Mouse (Mus musculus) liver, adult 2 months (tissue): ENCODE results near the gene Fcgrt. TPM values are rescaled to one million over a fixed set of nuclear protein-coding genes. Genes with fewer than 3 reads are reported as not detected.

Source experiments
- DNase-seq: peaks from one replicate; pipeline ENCODE4 v3.0.0-alpha.2; 2011; ENCODE audit warnings: low read depth, low spot score; ENCODE audit errors: extremely low read depth
- H3K27ac ChIP-seq: fragments of 200-500 bp; replicated peaks from 2 replicates; pipeline ENCODE4 v1.5.1; 2012; ENCODE audit warnings: low read depth, mild to moderate bottlenecking, control low read depth, inconsistent platforms, low read length; ENCODE audit not compliant: insufficient read depth
- H3K27me3 ChIP-seq: fragments of 200-500 bp; 2 replicates; pipeline ENCODE4 v1.6.1; 2012; ENCODE audit warnings: mild to moderate bottlenecking, moderate library complexity, low read length, inconsistent platforms; ENCODE audit not compliant: control insufficient read depth, insufficient read depth
- H3K36me3 ChIP-seq: fragments of 200-500 bp; 2 replicates; pipeline ENCODE4 v1.6.1; 2012; ENCODE audit warnings: low read length, inconsistent platforms; ENCODE audit not compliant: control insufficient read depth, insufficient read depth
- H3K4me1 ChIP-seq: fragments of 200-500 bp; 2 replicates; pipeline ENCODE4 v1.6.1; 2011; ENCODE audit warnings: low read length; ENCODE audit not compliant: control insufficient read depth, insufficient read depth
- H3K4me3 ChIP-seq: fragments of 200-500 bp; 2 replicates; pipeline ENCODE4 v1.5.1; 2011; ENCODE audit warnings: low read depth, mild to moderate bottlenecking, control low read depth, low read length, moderate library complexity; ENCODE audit not compliant: insufficient read depth
- H3K79me2 ChIP-seq: fragments of 200-500 bp; 2 replicates; pipeline ENCODE4 v1.6.1; 2012; ENCODE audit warnings: inconsistent platforms, mild to moderate bottlenecking, low read length, moderate library complexity; ENCODE audit not compliant: control insufficient read depth, insufficient read depth
- H3K9ac ChIP-seq: fragments of 200-500 bp; 2 replicates; pipeline ENCODE4 v1.6.1; 2012; ENCODE audit warnings: low read depth, mild to moderate bottlenecking, control low read depth, inconsistent platforms, low read length
- CTCF ChIP-seq: fragments of 200-500 bp; IDR thresholded peaks from 2 replicates; pipeline ENCODE4 v1.5.1; 2011; ENCODE audit warnings: low read depth, low read length, control low read depth
- POLR2A ChIP-seq: fragments of 200-500 bp; IDR thresholded peaks from 2 replicates; pipeline ENCODE4 v1.6.1; 2011; ENCODE audit warnings: low read length, control low read depth; ENCODE audit not compliant: insufficient read depth; ENCODE audit errors: extremely low read depth
- WGBS: fragments of 180-500 bp; shearing (Covaris S2); methylation state at CpG from one replicate; pipeline ENCODE4 v1.1.7; 2018; 5-methylcytosine and 5-hydroxymethylcytosine counted together
- polyA plus RNA-seq: library from polyadenylated mRNA; depleted of rRNA; stranded (reverse); fragments of >200 nt; gene quantifications from 2 replicates; pipeline ENCODE4 v1.2.3, GENCODE M21; 2012
- total RNA-seq: library from RNA; depleted of rRNA; stranded (reverse); fragments of >200 nt; gene quantifications from 2 replicates; pipeline ENCODE4 v1.2.3, GENCODE M21; 2014

The Fcgrt gene
- total and polyA plus RNA-seq, 2 experiments, result 170 to 188 TPM

DNA sequence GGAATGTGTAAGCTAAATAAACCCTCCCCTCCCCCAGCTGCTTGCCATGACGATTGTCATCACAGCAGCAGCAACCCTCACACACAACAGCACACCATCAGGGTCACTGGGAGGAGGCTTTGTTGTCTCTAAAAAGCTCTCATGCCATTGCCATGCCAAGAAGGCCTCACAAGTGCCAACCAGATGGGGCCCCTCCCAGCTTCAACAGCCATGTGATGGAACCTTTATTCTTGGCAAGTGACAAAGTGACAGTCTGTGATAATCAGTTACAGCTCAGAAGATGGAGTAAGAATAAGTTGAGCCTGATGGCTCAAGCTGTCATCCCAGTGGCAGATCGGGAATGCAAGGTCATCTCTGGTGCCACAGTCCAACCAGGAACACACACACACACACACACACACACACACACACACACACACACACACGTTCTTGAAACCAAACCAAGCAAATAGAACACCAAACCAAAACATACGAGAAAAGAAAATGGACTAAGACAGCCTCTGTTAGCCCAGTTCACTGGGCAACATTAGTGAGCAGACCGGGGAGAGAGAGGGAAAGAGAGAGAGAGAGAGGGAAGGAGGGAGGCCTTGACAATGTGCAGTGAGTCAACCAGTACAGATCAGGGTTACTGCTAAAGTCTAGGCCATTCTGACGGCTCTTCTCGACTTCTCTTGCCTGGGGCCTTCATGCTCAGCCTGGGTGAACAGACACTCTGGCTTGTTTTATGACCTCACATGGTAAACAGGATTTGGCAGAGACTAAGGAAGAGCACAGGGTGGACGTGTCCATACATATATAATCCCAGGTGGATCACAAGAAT, 36.5 kb upstream of the Fcgrt start:
- TF ChIP-seq CTCF (no peak), POLR2A (no peak)
- 47% methylated on average over 8 of the region's 8 CpGs for WGBS
- H3K27ac ChIP-seq, result peak overlapping the region; percentile 35
- H3K4me1 ChIP-seq, result peaks cover 11% of the 10 kb centered on the region
- peaks cover 17% of the 10 kb centered on the region; the same call in 1 of the 2 replicates for H3K36me3 ChIP-seq
- peak; percentile 48 for DNase-seq
- no peaks in the 10 kb centered on the region for H3K79me2 ChIP-seq
- H3K27me3 ChIP-seq, result no peaks in the 10 kb centered on the region
- no peak overlapping the region for H3K9ac ChIP-seq
- no peak overlapping the region for H3K4me3 ChIP-seq

DNA sequence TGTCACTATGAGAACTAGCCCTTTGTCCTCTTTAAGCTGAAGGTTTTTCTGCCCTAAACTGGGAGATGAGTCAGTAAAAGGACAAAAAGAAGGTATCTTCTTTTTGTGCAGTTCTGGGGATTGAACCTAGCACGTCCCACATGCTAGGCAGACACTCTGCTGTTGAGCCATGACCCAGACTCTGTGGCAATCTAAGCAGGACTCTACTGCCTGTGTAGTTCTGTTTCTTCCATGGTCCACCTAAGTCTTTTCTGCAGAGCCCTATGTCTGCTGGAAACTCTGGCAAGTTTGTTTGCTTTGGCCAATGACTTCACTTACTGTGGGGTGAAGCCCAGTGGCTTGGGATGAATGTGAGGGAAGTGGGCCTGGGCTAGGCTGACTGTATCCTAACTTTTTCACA, 34.8 kb upstream of the Fcgrt start:
- TF ChIP-seq CTCF (no peak), POLR2A (no peak)
- Histone ChIP-seq H3K4me1 (peaks cover 11% of the 10 kb centered on the region), H3K79me2 (no peaks in the 10 kb centered on the region; the same call in 1 of the 2 replicates), H3K4me3 (no peak overlapping the region), H3K27me3 (no peaks in the 10 kb centered on the region), H3K36me3 (peaks cover 7% of the 10 kb centered on the region; the same call in 1 of the 2 replicates), H3K9ac (no peak overlapping the region), H3K27ac (no peak overlapping the region)
- DNase-seq, result no peak
- WGBS, result 91% methylated on average over 1 of the region's 1 CpGs

DNA sequence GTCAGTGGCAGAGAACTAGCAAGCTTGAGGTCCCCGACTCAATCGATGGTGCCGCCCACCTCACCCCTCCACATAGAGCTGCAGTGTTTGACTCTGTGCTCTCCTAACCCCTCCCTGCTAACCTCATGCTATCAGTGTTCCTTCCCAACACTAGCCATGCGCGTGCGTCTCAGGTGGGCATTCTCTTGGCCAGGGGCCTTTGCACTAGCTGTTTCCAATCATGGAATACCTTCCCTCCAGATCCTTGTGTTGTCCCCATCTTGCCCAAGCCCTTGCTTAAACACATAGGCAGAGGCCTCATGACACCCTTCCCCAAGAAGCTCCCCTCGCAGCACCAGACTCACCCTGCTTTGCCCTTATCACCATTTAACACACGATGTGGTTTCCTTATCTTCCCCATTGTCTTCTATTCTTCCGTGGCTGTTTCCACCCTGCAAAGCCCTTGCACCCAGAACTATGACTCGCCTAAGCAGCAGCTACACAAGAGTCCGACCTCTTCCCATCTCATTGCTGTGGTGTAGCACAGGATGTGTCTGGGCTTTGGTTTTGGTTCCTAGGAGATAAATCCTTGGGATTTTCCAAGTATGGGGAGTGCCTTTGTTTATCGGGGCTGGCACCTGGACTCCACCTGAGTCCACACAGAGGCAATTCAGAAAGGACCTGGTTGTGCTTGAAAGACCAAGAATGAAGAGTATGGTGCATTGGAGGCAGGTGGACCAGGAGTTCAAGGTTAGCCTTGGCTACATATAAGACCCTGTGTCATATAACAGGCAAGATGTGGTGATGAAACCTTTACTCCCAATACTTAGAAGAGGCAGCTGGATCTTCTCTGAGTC, 33.7 kb upstream of the Fcgrt start:
- no peak for DNase-seq
- no peak overlapping the region for H3K9ac ChIP-seq

DNA sequence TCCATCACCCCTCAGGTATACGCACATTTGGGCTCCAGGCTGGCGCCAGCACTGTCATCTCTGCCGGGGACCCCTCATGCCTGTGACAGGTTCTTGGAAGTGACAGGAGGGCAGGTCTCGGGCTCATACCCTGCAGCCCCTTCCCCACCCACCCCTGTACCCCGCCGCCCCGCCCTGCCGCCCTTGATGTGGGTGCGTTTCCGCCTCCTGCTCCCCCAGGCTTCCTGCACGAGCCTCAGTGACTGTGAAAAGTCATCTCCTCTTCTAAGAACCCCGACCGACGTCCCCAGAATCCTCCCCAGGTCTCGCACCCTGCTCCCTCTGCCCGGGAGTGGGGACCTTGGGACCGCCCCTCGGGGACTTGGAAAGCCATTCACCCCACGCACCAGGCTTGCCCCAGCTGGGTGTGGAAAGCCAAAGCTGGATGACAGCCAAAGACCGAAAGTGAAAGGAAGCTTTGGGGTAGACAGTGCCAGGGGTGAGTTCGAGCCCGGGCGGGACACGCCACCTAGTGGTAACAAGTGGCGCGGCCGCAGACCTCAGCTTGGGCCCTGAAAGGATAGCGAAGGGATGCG, 32.4 kb upstream of the Fcgrt start, which contains the start of the genes Gm45713 and Flt3l:
Gm45713 (minus strand) TSS at position 239 of the 575 bp plus-strand sequence.
Flt3l (minus strand) TSS at position 440 of the 575 bp plus-strand sequence.
- Histone ChIP-seq H3K79me2 (no peaks in the 10 kb centered on the region; the same call in 1 of the 2 replicates), H3K27me3 (no peaks in the 10 kb centered on the region), H3K9ac (peak within 1 kb of the TSS; percentile 76), H3K4me3 (peak within 1 kb of the TSS; percentile 70), H3K36me3 (no peaks in the 10 kb centered on the region), H3K4me1 (peaks cover 21% of the 10 kb centered on the region), H3K27ac (peak within 1 kb of the TSS; percentile 74)
- TF ChIP-seq POLR2A (no peak), CTCF (peak; percentile 97)
- peak; percentile 77 for DNase-seq
- 4% methylated on average over 29 of the region's 29 CpGs for WGBS

More for the DNA sequence above, 33.7 kb upstream of the Fcgrt start:
- peaks cover 11% of the 10 kb centered on the region for H3K4me1 ChIP-seq
- no peak overlapping the region for H3K27ac ChIP-seq
- peaks cover 3% of the 10 kb centered on the region; the same call in 1 of the 2 replicates for H3K36me3 ChIP-seq
- H3K79me2 ChIP-seq, result no peaks in the 10 kb centered on the region; the same call in 1 of the 2 replicates
- TF ChIP-seq POLR2A, result no peak
- no peak for TF ChIP-seq CTCF
- H3K27me3 ChIP-seq, result no peaks in the 10 kb centered on the region
- no peak overlapping the region for H3K4me3 ChIP-seq
- WGBS, result 66% methylated on average over 12 of the region's 12 CpGs

DNA sequence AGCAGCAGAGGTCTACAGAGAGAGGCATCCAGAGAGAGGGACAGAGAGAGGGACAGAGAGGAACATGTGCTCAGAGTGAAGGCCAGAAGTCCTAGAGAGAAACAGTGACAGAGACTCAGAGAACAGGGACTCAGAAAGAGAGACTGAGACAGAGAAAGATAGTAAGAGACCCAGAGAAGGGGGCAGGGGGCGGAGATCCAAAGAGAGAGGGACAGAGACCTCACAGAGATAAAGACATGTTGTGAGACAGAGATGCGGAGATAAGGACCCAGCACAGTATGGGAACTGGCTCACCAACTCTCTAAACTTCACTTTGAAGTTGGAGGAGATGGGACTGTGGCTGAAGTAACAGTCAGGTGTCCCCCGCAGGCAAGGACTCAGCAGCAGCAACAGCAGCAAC, 31.7 kb upstream of the Fcgrt start:
- Histone ChIP-seq H3K79me2 (no peaks in the 10 kb centered on the region; the same call in 1 of the 2 replicates), H3K9ac (peak overlapping the region; percentile 76), H3K36me3 (no peaks in the 10 kb centered on the region), H3K4me3 (peak overlapping the region; percentile 70; the same call in 1 of the 2 replicates), H3K4me1 (peaks cover 21% of the 10 kb centered on the region), H3K27me3 (no peaks in the 10 kb centered on the region), H3K27ac (no peak overlapping the region)
- WGBS, result 85% methylated on average over 3 of the region's 3 CpGs
- no peak for DNase-seq
- no peak for TF ChIP-seq CTCF
- no peak for TF ChIP-seq POLR2A
